Mouse (Mus musculus) stomach, embryonic 15.5 days (tissue): ENCODE measurements around the gene Bach2. TPM values are rescaled to one million over a fixed set of nuclear protein-coding genes. Genes with fewer than 3 reads are reported as not detected.

Source experiments
- ATAC-seq: fragments of 200-750 bp; cut with Nextera tagmentation; 2 replicates; pipeline ENCODE4 v1.8.0; 2017; ENCODE audit warnings: low read depth, moderate number of reproducible peaks, moderate TSS enrichment; ENCODE audit not compliant: insufficient read depth, low FRiP score
- H3K27ac ChIP-seq: fragments of 300-500 bp; sonication (generic); 2 replicates; pipeline ENCODE4 v1.5.1; 2015; ENCODE audit warnings: mild to moderate bottlenecking, inconsistent platforms
- H3K27me3 ChIP-seq: fragments of 300-500 bp; sonication (generic); replicated peaks from 2 replicates; pipeline ENCODE4 v1.6.1; 2015; ENCODE audit warnings: inconsistent platforms
- H3K36me3 ChIP-seq: fragments of 300-500 bp; sonication (generic); 2 replicates; pipeline ENCODE4 v1.6.1; 2015; ENCODE audit warnings: inconsistent platforms
- H3K4me1 ChIP-seq: fragments of 300-500 bp; sonication (generic); 2 replicates; pipeline ENCODE4 v1.6.1; 2015; ENCODE audit warnings: inconsistent platforms
- H3K4me2 ChIP-seq: fragments of 300-500 bp; sonication (generic); 2 replicates; pipeline ENCODE4 v1.6.1; 2015; ENCODE audit warnings: mild to moderate bottlenecking, inconsistent platforms
- H3K4me3 ChIP-seq: fragments of 300-500 bp; sonication (generic); replicated peaks from 2 replicates; pipeline ENCODE4 v1.5.1; 2015; ENCODE audit warnings: inconsistent platforms
- H3K9ac ChIP-seq: fragments of 300-500 bp; sonication (generic); 2 replicates; pipeline ENCODE4 v1.6.1; 2015; ENCODE audit warnings: inconsistent platforms
- H3K9me3 ChIP-seq: fragments of 300-500 bp; sonication (generic); 2 replicates; pipeline ENCODE4 v1.6.1; 2016; ENCODE audit warnings: inconsistent platforms
- WGBS: fragments of 180-500 bp; shearing (Covaris S2); methylation state at CpG from one replicate; pipeline ENCODE4 v1.1.7; 2015; 5-methylcytosine and 5-hydroxymethylcytosine counted together
- polyA plus RNA-seq: library from polyadenylated mRNA; unstranded; fragments of >200 nt; fragmentation: Nextera tagmentation; extraction: Ambion mirVana; gene quantifications from 2 replicates; pipeline ENCODE4 v1.2.1, GENCODE M21; 2015

Bach2 gene
- polyA plus RNA-seq, 1 experiment from 2014 or later = 5.2 TPM

GRCm38 (mm10) chr4:32562319-32563115, 323.9 kb downstream of the Bach2 start:
- Histone ChIP-seq H3K36me3 (peaks cover 5% of the 10 kb centered on the region; the same call in 1 of the 2 replicates), H3K9me3 (no peaks in the 10 kb centered on the region), H3K9ac (no peak overlapping the region), H3K27me3 (no peaks in the 10 kb centered on the region), H3K4me2 (no peak overlapping the region), H3K4me1 (no peaks in the 10 kb centered on the region), H3K27ac (no peak overlapping the region), H3K4me3 (no peak overlapping the region)
- no peak for ATAC-seq
- WGBS = 96% methylated on average over 35 of the region's 35 CpGs

GRCm38 (mm10) chr4:32564416-32564815, 325.8 kb downstream of the Bach2 start:
- no peaks in the 10 kb centered on the region for H3K9me3 ChIP-seq
- H3K4me2 ChIP-seq = no peak overlapping the region
- H3K4me1 ChIP-seq = no peaks in the 10 kb centered on the region
- H3K9ac ChIP-seq = no peak overlapping the region
- WGBS = 76% methylated on average over 7 of the region's 7 CpGs
- no peak overlapping the region for H3K27ac ChIP-seq
- no peak for ATAC-seq
- no peak overlapping the region for H3K4me3 ChIP-seq
- peaks cover 5% of the 10 kb centered on the region; the same call in 1 of the 2 replicates for H3K36me3 ChIP-seq
- no peaks in the 10 kb centered on the region for H3K27me3 ChIP-seq

GRCm38 (mm10) chr4:32564918-32565317, 326.3 kb downstream of the Bach2 start:
- no peak overlapping the region for H3K4me2 ChIP-seq
- no peaks in the 10 kb centered on the region for H3K27me3 ChIP-seq
- no peak for ATAC-seq
- H3K4me1 ChIP-seq = no peaks in the 10 kb centered on the region
- no peak overlapping the region for H3K9ac ChIP-seq
- peaks cover 5% of the 10 kb centered on the region; the same call in 1 of the 2 replicates for H3K36me3 ChIP-seq
- no peak overlapping the region for H3K27ac ChIP-seq
- no peak overlapping the region for H3K4me3 ChIP-seq
- H3K9me3 ChIP-seq = no peaks in the 10 kb centered on the region
- 71% methylated on average over 8 of the region's 8 CpGs for WGBS

GRCm38 (mm10) chr4:32569054-32569453, 330.4 kb downstream of the Bach2 start:
- ATAC-seq = no peak
- no peak overlapping the region for H3K9ac ChIP-seq
- peaks cover 6% of the 10 kb centered on the region; the same call in 1 of the 2 replicates for H3K4me1 ChIP-seq
- H3K36me3 ChIP-seq = no peaks in the 10 kb centered on the region
- H3K4me2 ChIP-seq = no peak overlapping the region
- H3K27ac ChIP-seq = no peak overlapping the region
- H3K4me3 ChIP-seq = no peak overlapping the region
- WGBS = 78% methylated on average over 4 of the region's 4 CpGs
- H3K9me3 ChIP-seq = no peaks in the 10 kb centered on the region
- H3K27me3 ChIP-seq = no peaks in the 10 kb centered on the region

- Histone ChIP-seq H3K27ac (no peak overlapping the region; the same call in 1 of the 2 replicates), H3K9me3 (no peaks in the 10 kb centered on the region), H3K4me2 (peak overlapping the region; percentile 9; the same call in 1 of the 2 replicates), H3K27me3 (no peaks in the 10 kb centered on the region), H3K4me1 (peaks cover 6% of the 10 kb centered on the region; the same call in 1 of the 2 replicates), H3K4me3 (no peak overlapping the region), H3K36me3 (no peaks in the 10 kb centered on the region), H3K9ac (no peak overlapping the region)
- ATAC-seq = no peak
- 38% methylated on average over 17 of the region's 17 CpGs for WGBS
Measured at GRCm38 (mm10) chr4:32569995-32570938, 331.7 kb downstream of the Bach2 start.

GRCm38 (mm10) chr4:32570939-32571317, 332.3 kb downstream of the Bach2 start:
- H3K9ac ChIP-seq = no peak overlapping the region
- no peak for ATAC-seq
- peaks cover 6% of the 10 kb centered on the region; the same call in 1 of the 2 replicates for H3K4me1 ChIP-seq
- H3K4me2 ChIP-seq = no peak overlapping the region
- H3K9me3 ChIP-seq = no peaks in the 10 kb centered on the region
- no peaks in the 10 kb centered on the region for H3K36me3 ChIP-seq
- WGBS = 46% methylated on average over 8 of the region's 8 CpGs
- H3K4me3 ChIP-seq = no peak overlapping the region
- peak overlapping the region; percentile 9; the same call in 1 of the 2 replicates for H3K27ac ChIP-seq
- H3K27me3 ChIP-seq = no peaks in the 10 kb centered on the region

GRCm38 (mm10) chr4:32571441-32571840, 332.8 kb downstream of the Bach2 start:
- Histone ChIP-seq H3K4me3 (no peak overlapping the region), H3K27me3 (no peaks in the 10 kb centered on the region), H3K27ac (peak overlapping the region; percentile 9; the same call in 1 of the 2 replicates), H3K9me3 (no peaks in the 10 kb centered on the region), H3K9ac (no peak overlapping the region), H3K36me3 (no peaks in the 10 kb centered on the region), H3K4me2 (no peak overlapping the region), H3K4me1 (peaks cover 6% of the 10 kb centered on the region; the same call in 1 of the 2 replicates)
- ATAC-seq = no peak
- 58% methylated on average over 3 of the region's 3 CpGs for WGBS

- Histone ChIP-seq H3K9ac (no peak overlapping the region), H3K4me3 (no peak overlapping the region), H3K9me3 (no peaks in the 10 kb centered on the region), H3K4me2 (no peak overlapping the region), H3K36me3 (no peaks in the 10 kb centered on the region), H3K27me3 (no peaks in the 10 kb centered on the region), H3K27ac (no peak overlapping the region), H3K4me1 (peaks cover 6% of the 10 kb centered on the region; the same call in 1 of the 2 replicates)
- ATAC-seq = 0 out of 2 replicates have a peak, but pooled peaks have one; percentile 11
- WGBS = 65% methylated on average over 1 of the region's 1 CpGs
Measured at GRCm38 (mm10) chr4:32572118-32572517, 333.5 kb downstream of the Bach2 start.

- no peak overlapping the region for H3K27ac ChIP-seq
- 85% methylated on average over 5 of the region's 5 CpGs for WGBS
- no peaks in the 10 kb centered on the region for H3K27me3 ChIP-seq
- H3K36me3 ChIP-seq = no peaks in the 10 kb centered on the region
- no peak overlapping the region for H3K4me2 ChIP-seq
- ATAC-seq = no peak
- H3K4me3 ChIP-seq = no peak overlapping the region
- H3K9me3 ChIP-seq = no peaks in the 10 kb centered on the region
- peaks cover 6% of the 10 kb centered on the region; the same call in 1 of the 2 replicates for H3K4me1 ChIP-seq
- H3K9ac ChIP-seq = no peak overlapping the region
Measured at GRCm38 (mm10) chr4:32573586-32573985, 335.0 kb downstream of the Bach2 start.

- Histone ChIP-seq H3K4me1 (peaks cover 6% of the 10 kb centered on the region; the same call in 1 of the 2 replicates), H3K4me2 (no peak overlapping the region), H3K9me3 (no peaks in the 10 kb centered on the region), H3K27ac (no peak overlapping the region), H3K9ac (no peak overlapping the region), H3K27me3 (no peaks in the 10 kb centered on the region), H3K36me3 (no peaks in the 10 kb centered on the region), H3K4me3 (no peak overlapping the region)
- no peak for ATAC-seq
- 87% methylated on average over 1 of the region's 1 CpGs for WGBS
Measured at GRCm38 (mm10) chr4:32574604-32575003, 336.0 kb downstream of the Bach2 start.

GRCm38 (mm10) chr4:32575165-32575564, 336.6 kb downstream of the Bach2 start:
- ATAC-seq = no peak

More at GRCm38 (mm10) chr4:32575165-32575564, 336.6 kb downstream of the Bach2 start:
- WGBS = 55% methylated on average over 9 of the region's 9 CpGs
- H3K27me3 ChIP-seq = no peaks in the 10 kb centered on the region
- no peak overlapping the region for H3K4me2 ChIP-seq
- peaks cover 5% of the 10 kb centered on the region; the same call in 1 of the 2 replicates for H3K4me1 ChIP-seq
- H3K9me3 ChIP-seq = no peaks in the 10 kb centered on the region
- no peak overlapping the region for H3K27ac ChIP-seq
- H3K4me3 ChIP-seq = no peak overlapping the region
- H3K36me3 ChIP-seq = no peaks in the 10 kb centered on the region
- no peak overlapping the region for H3K9ac ChIP-seq
